Mouse (Mus musculus) lung, embryonic 14.5 days (tissue): ENCODE results near the gene Tmem82. TPM values are rescaled to one million over a fixed set of nuclear protein-coding genes. Genes with fewer than 3 reads are reported as not detected.
"Not testable (repeated sequence)": the region's sequence is repeated elsewhere in the genome, so short reads cannot be mapped to it uniquely, and the experiment has no call there.

Experiments used
- ATAC-seq: fragments of 200-750 bp; cut with Nextera tagmentation; 2 replicates; pipeline ENCODE4 v1.8.0; 2017; ENCODE audit warnings: mild to moderate bottlenecking, moderate TSS enrichment, moderate library complexity; ENCODE audit not compliant: insufficient read depth
- DNase-seq: peaks from one replicate; pipeline ENCODE4 v3.0.0-alpha.2; 2015
- H3K27ac ChIP-seq: fragments of 300-500 bp; sonication (generic); 2 replicates; pipeline ENCODE4 v1.5.1; 2014; ENCODE audit warnings: low read depth, mild to moderate bottlenecking, moderate library complexity
- H3K27me3 ChIP-seq: fragments of 300-500 bp; sonication (generic); 2 replicates; pipeline ENCODE4 v1.6.1; 2014; ENCODE audit warnings: low read length, control low read depth; ENCODE audit not compliant: insufficient read depth
- H3K36me3 ChIP-seq: fragments of 300-500 bp; sonication (generic); 2 replicates; pipeline ENCODE4 v1.6.1; 2014; ENCODE audit warnings: control low read depth; ENCODE audit not compliant: insufficient read depth
- H3K4me1 ChIP-seq: fragments of 300-500 bp; sonication (generic); 2 replicates; pipeline ENCODE4 v1.6.1; 2014; ENCODE audit warnings: antibody characterized with exemption, control low read depth; ENCODE audit not compliant: insufficient read depth
- H3K4me2 ChIP-seq: fragments of 300-500 bp; sonication (generic); 2 replicates; pipeline ENCODE4 v1.6.1; 2014; ENCODE audit warnings: mild to moderate bottlenecking
- H3K4me3 ChIP-seq: fragments of 300-500 bp; sonication (generic); 2 replicates; pipeline ENCODE4 v1.5.1; 2014; ENCODE audit warnings: low read depth, low read length
- H3K9ac ChIP-seq: fragments of 300-500 bp; sonication (generic); 2 replicates; pipeline ENCODE4 v1.6.1; 2014
- H3K9me3 ChIP-seq: fragments of 300-500 bp; sonication (generic); 2 replicates; pipeline ENCODE4 v1.6.1; 2016; ENCODE audit warnings: low read depth, low read length, control low read depth
- CTCF ChIP-seq: IDR thresholded peaks from 2 replicates; pipeline ENCODE4 v1.5.1; 2016; ENCODE audit warnings: antibody characterized with exemption, low read depth
- WGBS: fragments of 180-500 bp; shearing (Covaris S2); extraction: QIAGEN DNeasy Blood & Tissue Kit; methylation state at CpG from one replicate; pipeline ENCODE4 v1.1.7; 2014; 5-methylcytosine and 5-hydroxymethylcytosine counted together
- polyA plus RNA-seq: library from polyadenylated mRNA; unstranded; fragments of >200 nt; fragmentation: Nextera tagmentation; extraction: Ambion mirVana; gene quantifications from 2 replicates; pipeline ENCODE4 v1.2.1, GENCODE M21; 2014

The Tmem82 gene
- polyA plus RNA-seq, 1 experiment from 2014 or later: 0.50 TPM

DNA sequence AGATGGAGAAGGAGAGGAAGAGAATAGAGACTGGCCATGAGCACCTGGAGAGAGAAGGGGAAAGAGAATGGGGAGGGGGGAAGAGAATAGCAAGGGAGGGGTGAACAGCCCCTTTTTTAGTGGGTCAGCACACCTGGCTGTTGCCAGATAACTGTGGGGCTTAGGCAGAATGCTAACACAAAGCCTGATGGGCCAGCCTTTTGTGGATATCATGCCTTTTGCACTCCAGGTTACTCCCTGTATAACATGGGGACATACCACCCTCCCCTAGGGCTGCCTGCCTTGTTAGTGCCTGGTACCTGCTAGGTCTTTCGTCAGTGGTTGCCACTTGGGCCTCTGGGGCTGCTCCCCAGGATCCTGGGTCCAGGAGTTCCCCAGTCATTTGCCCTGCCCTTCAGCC lies 47.6 kb downstream of the Tmem82 start:
- Histone ChIP-seq H3K27me3 (no peaks in the 10 kb centered on the region), H3K9ac (no peak overlapping the region), H3K4me1 (peaks cover 6% of the 10 kb centered on the region; the same call in 1 of the 2 replicates), H3K4me3 (no peak overlapping the region), H3K9me3 (no peaks in the 10 kb centered on the region), H3K4me2 (no peak overlapping the region), H3K36me3 (no peaks in the 10 kb centered on the region), H3K27ac (no peak overlapping the region)
- WGBS: 80% methylated on average over 1 of the region's 1 CpGs
- DNase-seq (no peak), ATAC-seq (no peak)
- TF ChIP-seq CTCF: no peak

- no peak overlapping the region for H3K9ac ChIP-seq
- no peak overlapping the region for H3K27ac ChIP-seq
Measured at GRCm38 (mm10) chr4:141570004-141570403, 48.4 kb downstream of the Tmem82 start.

GRCm38 (mm10) chr4:141568966-141569365 lies 49.5 kb downstream of the Tmem82 start:
- Histone ChIP-seq H3K36me3 (no peaks in the 10 kb centered on the region), H3K4me2 (no peak overlapping the region), H3K27me3 (no peaks in the 10 kb centered on the region), H3K9me3 (no peaks in the 10 kb centered on the region), H3K27ac (no peak overlapping the region), H3K4me1 (peaks cover 6% of the 10 kb centered on the region; the same call in 1 of the 2 replicates), H3K4me3 (no peak overlapping the region), H3K9ac (no peak overlapping the region)
- ATAC-seq (no peak), DNase-seq (no peak)
- WGBS: 85% methylated on average over 5 of the region's 5 CpGs
- TF ChIP-seq CTCF: no peak

More at GRCm38 (mm10) chr4:141570004-141570403, 48.4 kb downstream of the Tmem82 start:
- Histone ChIP-seq H3K4me2 (no peak overlapping the region), H3K27me3 (no peaks in the 10 kb centered on the region), H3K9me3 (no peaks in the 10 kb centered on the region), H3K36me3 (no peaks in the 10 kb centered on the region), H3K4me1 (peaks cover 6% of the 10 kb centered on the region; the same call in 1 of the 2 replicates), H3K4me3 (no peak overlapping the region)
- WGBS: 46% methylated on average over 6 of the region's 6 CpGs
- DNase-seq (no peak), ATAC-seq (no peak)
- TF ChIP-seq CTCF: no peak

- not testable (repeated sequence) for H3K36me3 ChIP-seq
- 84% methylated on average over 7 of the region's 7 CpGs for WGBS
Measured at GRCm38 (mm10) chr4:141567174-141567573, 51.3 kb downstream of the Tmem82 start.

GRCm38 (mm10) chr4:141566187-141566586 lies 52.2 kb downstream of the Tmem82 start:
- ATAC-seq (no peak), DNase-seq (no peak)
- Histone ChIP-seq H3K27ac (no peak overlapping the region), H3K27me3 (no peaks in the 10 kb centered on the region), H3K4me3 (no peak overlapping the region), H3K36me3 (no peaks in the 10 kb centered on the region), H3K4me1 (no peaks in the 10 kb centered on the region), H3K9ac (no peak overlapping the region), H3K4me2 (no peak overlapping the region), H3K9me3 (no peaks in the 10 kb centered on the region)
- no peak for TF ChIP-seq CTCF
- WGBS: 81% methylated on average over 6 of the region's 6 CpGs

More at GRCm38 (mm10) chr4:141567174-141567573, 51.3 kb downstream of the Tmem82 start:
- not testable (repeated sequence) for H3K4me3 ChIP-seq, DNase-seq, ATAC-seq, H3K4me1 ChIP-seq, H3K9me3 ChIP-seq, H3K4me2 ChIP-seq, H3K27me3 ChIP-seq, H3K9ac ChIP-seq, H3K27ac ChIP-seq

DNA sequence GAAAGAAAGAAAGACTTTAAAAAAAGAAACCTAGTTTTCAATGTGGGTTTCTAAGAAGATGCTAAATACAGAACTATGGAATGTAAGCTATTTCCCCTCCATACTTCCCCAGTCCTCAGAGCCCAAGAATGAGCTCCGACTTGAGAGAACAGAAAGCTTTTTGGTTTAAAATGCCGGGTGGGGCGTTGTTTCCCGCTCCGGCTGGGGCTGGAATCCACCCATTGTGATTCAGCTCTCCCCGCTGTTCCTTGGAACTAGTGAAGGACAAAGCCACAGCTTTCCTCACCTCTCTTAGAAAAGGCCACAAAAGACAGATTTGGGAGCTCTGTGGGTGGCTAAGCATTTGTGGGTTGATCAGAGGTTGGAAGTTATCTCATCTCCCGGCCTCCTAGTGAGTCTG lies 53.1 kb downstream of the Tmem82 start:
- Histone ChIP-seq H3K9ac (no peak overlapping the region), H3K4me1 (no peaks in the 10 kb centered on the region), H3K4me3 (no peak overlapping the region), H3K27ac (peak overlapping the region; percentile 48; the same call in 1 of the 2 replicates), H3K4me2 (no peak overlapping the region), H3K9me3 (no peaks in the 10 kb centered on the region), H3K27me3 (no peaks in the 10 kb centered on the region), H3K36me3 (no peaks in the 10 kb centered on the region)
- peak; percentile 32 for DNase-seq
- WGBS: 42% methylated on average over 7 of the region's 7 CpGs
- no peak for ATAC-seq
- no peak for TF ChIP-seq CTCF

- Histone ChIP-seq H3K27ac (no peak overlapping the region), H3K4me3 (no peak overlapping the region), H3K4me2 (no peak overlapping the region), H3K9me3 (no peaks in the 10 kb centered on the region), H3K36me3 (no peaks in the 10 kb centered on the region), H3K27me3 (no peaks in the 10 kb centered on the region), H3K4me1 (no peaks in the 10 kb centered on the region), H3K9ac (no peak overlapping the region)
- ATAC-seq (no peak), DNase-seq (no peak)
- 78% methylated on average over 3 of the region's 3 CpGs for WGBS
- TF ChIP-seq CTCF: no peak
Measured at GRCm38 (mm10) chr4:141564660-141565059, 53.8 kb downstream of the Tmem82 start.

GRCm38 (mm10) chr4:141564209-141564608 lies 54.2 kb downstream of the Tmem82 start:
- no peaks in the 10 kb centered on the region for H3K36me3 ChIP-seq
- H3K9me3 ChIP-seq: no peaks in the 10 kb centered on the region
- no peaks in the 10 kb centered on the region for H3K27me3 ChIP-seq
- no peak overlapping the region for H3K9ac ChIP-seq
- WGBS: 86% methylated on average over 4 of the region's 4 CpGs
- H3K27ac ChIP-seq: no peak overlapping the region
- ATAC-seq (no peak), DNase-seq (no peak)
- no peak for TF ChIP-seq CTCF
- H3K4me2 ChIP-seq: no peak overlapping the region
- H3K4me3 ChIP-seq: no peak overlapping the region
- H3K4me1 ChIP-seq: no peaks in the 10 kb centered on the region

Other genes with a start within 250 kb of the Tmem82 start
- 0.31 and 0.80 TPM in 2 replicates for gene Clcnka, start 219.9 kb downstream of the Tmem82 start, polyA plus RNA-seq
- gene Clcnkb, start 202.6 kb downstream of the Tmem82 start, polyA plus RNA-seq: not detected in 2 replicates
- 0.80 and 3.2 TPM in 2 replicates for gene Hspb7, start 197.9 kb downstream of the Tmem82 start, polyA plus RNA-seq
- gene Srarp, start 182.5 kb downstream of the Tmem82 start, polyA plus RNA-seq: not detected in 2 replicates
- 27.2 and 30.6 TPM in 2 replicates for gene Zbtb17, start 174.0 kb downstream of the Tmem82 start, polyA plus RNA-seq
- 15.4 and 15.9 TPM in 2 replicates for gene Spen, start 80.0 kb downstream of the Tmem82 start, polyA plus RNA-seq
- gene Fblim1, start 12.5 kb downstream of the Tmem82 start, polyA plus RNA-seq: 83.6 and 89.2 TPM in 2 replicates
- gene Slc25a34, start 5.2 kb upstream of the Tmem82 start, polyA plus RNA-seq: not detected in 2 replicates
- 5.1 and 5.4 TPM in 2 replicates for gene Plekhm2, start 46.3 kb upstream of the Tmem82 start, polyA plus RNA-seq
- gene Rsc1a1, start 67.0 kb upstream of the Tmem82 start, polyA plus RNA-seq: 0.38 and 3.2 TPM in 2 replicates
- 19.8 and 21.5 TPM in 2 replicates for gene Ddi2, start 104.8 kb upstream of the Tmem82 start, polyA plus RNA-seq
- not detected in 2 replicates for gene Agmat, start 128.0 kb upstream of the Tmem82 start, polyA plus RNA-seq
- 3.5 and 4.2 TPM in 2 replicates for gene Dnajc16, start 172.3 kb upstream of the Tmem82 start, polyA plus RNA-seq
- gene Casp9, start 175.0 kb upstream of the Tmem82 start, polyA plus RNA-seq: 21.5 and 22.3 TPM in 2 replicates
- gene Cela2a, start 207.5 kb upstream of the Tmem82 start, polyA plus RNA-seq: not detected in 2 replicates
- not detected in 2 replicates for gene Ctrc, start 227.7 kb upstream of the Tmem82 start, polyA plus RNA-seq